Mouse (Mus musculus) embryonic facial prominence, embryonic 14.5 days (tissue): ENCODE data around the gene Fam207a. TPM values are rescaled to one million over a fixed set of nuclear protein-coding genes. Genes with fewer than 3 reads are reported as not detected.

Experiments
- ATAC-seq: fragments of 200-750 bp; cut with Nextera tagmentation; 2 replicates; pipeline ENCODE4 v1.8.0; 2017; ENCODE audit warnings: low read depth, moderate number of reproducible peaks, moderate TSS enrichment
- DNase-seq: peaks from one replicate; pipeline ENCODE4 v3.0.0-alpha.2; 2015; ENCODE audit warnings: low spot score
- H3K27ac ChIP-seq: fragments of 300-500 bp; sonication (generic); replicated peaks from 2 replicates; pipeline ENCODE4 v1.5.1; 2014; ENCODE audit warnings: low read depth, mild to moderate bottlenecking, low read length, moderate library complexity
- H3K27me3 ChIP-seq: fragments of 300-500 bp; sonication (generic); replicated peaks from 2 replicates; pipeline ENCODE4 v1.6.1; 2014; ENCODE audit warnings: low read length; ENCODE audit not compliant: control insufficient read depth, insufficient read depth
- H3K36me3 ChIP-seq: fragments of 300-500 bp; sonication (generic); 2 replicates; pipeline ENCODE4 v1.6.1; 2014; ENCODE audit warnings: low read length, mixed read lengths; ENCODE audit not compliant: control insufficient read depth, insufficient read depth
- H3K4me1 ChIP-seq: fragments of 300-500 bp; sonication (generic); 2 replicates; pipeline ENCODE4 v1.6.1; 2014; ENCODE audit warnings: antibody characterized with exemption, low read length; ENCODE audit not compliant: control insufficient read depth, insufficient read depth
- H3K4me2 ChIP-seq: fragments of 300-500 bp; sonication (generic); 2 replicates; pipeline ENCODE4 v1.6.1; 2014; ENCODE audit warnings: low read depth, mild to moderate bottlenecking, low read length, moderate library complexity, mixed read lengths
- H3K4me3 ChIP-seq: fragments of 300-500 bp; sonication (generic); 2 replicates; pipeline ENCODE4 v1.5.1; 2014; ENCODE audit warnings: low read depth, mild to moderate bottlenecking, low read length
- H3K9ac ChIP-seq: fragments of 300-500 bp; sonication (generic); 2 replicates; pipeline ENCODE4 v1.6.1; 2014; ENCODE audit warnings: low read depth, mild to moderate bottlenecking, low read length, moderate library complexity, mixed read lengths
- H3K9me3 ChIP-seq: fragments of 300-500 bp; sonication (generic); 2 replicates; pipeline ENCODE4 v1.6.1; 2016; ENCODE audit warnings: low read length; ENCODE audit not compliant: control insufficient read depth
- WGBS: fragments of 180-500 bp; shearing (Covaris S2); extraction: QIAGEN DNeasy Blood & Tissue Kit; methylation state at CpG from one replicate; pipeline ENCODE4 v1.1.7; 2014; 5-methylcytosine and 5-hydroxymethylcytosine counted together
- polyA plus RNA-seq: library from polyadenylated mRNA; unstranded; fragments of >200 nt; fragmentation: Nextera tagmentation; extraction: Ambion mirVana; gene quantifications from 2 replicates; pipeline ENCODE4 v1.2.1, GENCODE M21; 2014

The Fam207a gene
- polyA plus RNA-seq, 1 experiment from 2014 or later = 34.2 TPM

DNA sequence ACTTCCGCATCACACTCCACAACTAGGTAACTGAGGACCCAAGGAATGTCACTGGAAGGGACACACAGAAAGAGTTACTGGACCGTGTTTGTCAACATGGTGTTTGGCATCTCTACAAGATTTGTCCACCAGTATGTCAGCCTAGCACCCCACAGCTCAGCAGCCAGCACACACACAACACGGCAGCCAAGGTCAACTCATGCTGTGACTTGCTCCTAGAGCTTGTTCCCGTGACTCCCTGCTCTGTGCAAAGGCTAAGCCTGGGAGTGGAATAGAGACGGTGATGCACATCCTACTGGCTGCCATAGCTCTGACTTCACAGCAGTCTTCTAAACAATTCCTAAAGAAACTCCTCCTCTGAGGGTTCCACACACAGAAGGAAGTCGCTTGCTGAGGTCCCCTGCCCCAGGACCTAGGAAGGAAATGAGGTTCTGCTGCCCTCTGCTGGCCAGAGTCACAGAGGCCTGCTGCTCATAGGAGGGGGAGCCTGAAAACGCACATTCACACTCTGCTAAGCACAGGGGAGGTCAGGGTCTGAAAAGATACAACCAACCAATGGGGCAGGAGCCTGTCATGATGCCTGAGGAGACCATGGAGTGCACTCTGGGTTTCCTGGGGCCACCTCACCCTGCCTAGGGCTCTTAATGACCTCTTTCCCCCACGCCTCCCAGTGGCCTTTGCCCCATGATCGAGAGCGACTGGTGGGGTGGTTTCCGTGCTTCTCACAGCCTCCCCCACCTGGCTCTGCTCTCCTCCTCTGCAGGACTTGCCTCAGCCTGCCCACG is 6.0 kb downstream of the Fam207a start:
- 36% methylated on average over 12 of the region's 12 CpGs for WGBS
- Histone ChIP-seq H3K9me3 (no peaks in the 10 kb centered on the region), H3K27me3 (no peaks in the 10 kb centered on the region), H3K36me3 (peaks cover 68% of the 10 kb centered on the region), H3K4me3 (no peak overlapping the region), H3K27ac (no peak overlapping the region), H3K4me1 (peaks cover 3% of the 10 kb centered on the region), H3K9ac (no peak overlapping the region), H3K4me2 (no peak overlapping the region)
- ATAC-seq (peak; percentile 91), DNase-seq (peak; percentile 87)

DNA sequence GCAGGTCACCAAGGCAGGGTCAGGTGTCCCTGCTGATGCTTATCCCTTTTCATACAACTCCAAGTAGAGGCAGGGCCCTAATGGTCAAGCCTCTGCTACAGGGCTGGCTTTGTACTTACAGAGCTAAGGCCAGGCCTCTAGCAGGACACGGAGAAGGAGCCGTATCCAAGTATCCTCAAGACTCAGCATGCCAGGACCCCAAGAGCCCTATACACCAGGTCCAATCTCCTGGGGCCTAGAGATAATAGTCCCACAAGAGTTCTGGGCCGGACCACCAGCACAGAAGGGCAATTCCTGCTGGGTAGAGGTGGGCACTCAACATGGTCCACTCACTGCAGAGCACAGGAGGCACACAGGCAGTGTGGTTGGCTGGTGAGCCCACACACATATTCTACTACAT is 6.8 kb downstream of the Fam207a start:
- Histone ChIP-seq H3K4me3 (no peak overlapping the region), H3K27ac (no peak overlapping the region), H3K36me3 (peaks cover 68% of the 10 kb centered on the region), H3K9ac (no peak overlapping the region), H3K9me3 (no peaks in the 10 kb centered on the region), H3K4me1 (no peaks in the 10 kb centered on the region), H3K27me3 (no peaks in the 10 kb centered on the region), H3K4me2 (no peak overlapping the region)
- DNase-seq (no peak), ATAC-seq (no peak)
- 96% methylated on average over 3 of the region's 3 CpGs for WGBS

DNA sequence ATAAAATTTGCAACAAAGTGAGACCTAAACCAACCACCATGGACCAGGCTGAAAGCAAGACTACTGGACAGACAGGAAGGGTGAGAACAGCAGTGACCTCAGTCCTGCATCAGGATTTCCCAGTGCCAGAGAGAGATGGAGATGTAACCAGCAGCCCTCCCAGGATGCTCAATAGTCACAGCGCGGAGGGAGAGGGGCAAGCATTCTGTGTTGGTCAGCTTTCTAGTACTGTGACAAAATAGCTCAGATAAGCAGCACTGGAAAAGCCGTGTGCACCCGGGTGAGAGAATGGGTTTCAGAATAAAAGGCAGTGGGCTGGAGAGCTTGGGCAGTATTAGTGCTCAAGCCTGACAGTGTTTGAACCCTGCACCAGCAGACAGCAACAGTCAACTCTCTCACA is 7.8 kb downstream of the Fam207a start:
- Histone ChIP-seq H3K4me1 (no peaks in the 10 kb centered on the region), H3K36me3 (peaks cover 70% of the 10 kb centered on the region), H3K27me3 (no peaks in the 10 kb centered on the region), H3K4me3 (no peak overlapping the region), H3K4me2 (no peak overlapping the region), H3K9me3 (no peaks in the 10 kb centered on the region), H3K9ac (no peak overlapping the region), H3K27ac (no peak overlapping the region)
- DNase-seq (no peak), ATAC-seq (no peak)
- WGBS = 98% methylated on average over 4 of the region's 4 CpGs

DNA sequence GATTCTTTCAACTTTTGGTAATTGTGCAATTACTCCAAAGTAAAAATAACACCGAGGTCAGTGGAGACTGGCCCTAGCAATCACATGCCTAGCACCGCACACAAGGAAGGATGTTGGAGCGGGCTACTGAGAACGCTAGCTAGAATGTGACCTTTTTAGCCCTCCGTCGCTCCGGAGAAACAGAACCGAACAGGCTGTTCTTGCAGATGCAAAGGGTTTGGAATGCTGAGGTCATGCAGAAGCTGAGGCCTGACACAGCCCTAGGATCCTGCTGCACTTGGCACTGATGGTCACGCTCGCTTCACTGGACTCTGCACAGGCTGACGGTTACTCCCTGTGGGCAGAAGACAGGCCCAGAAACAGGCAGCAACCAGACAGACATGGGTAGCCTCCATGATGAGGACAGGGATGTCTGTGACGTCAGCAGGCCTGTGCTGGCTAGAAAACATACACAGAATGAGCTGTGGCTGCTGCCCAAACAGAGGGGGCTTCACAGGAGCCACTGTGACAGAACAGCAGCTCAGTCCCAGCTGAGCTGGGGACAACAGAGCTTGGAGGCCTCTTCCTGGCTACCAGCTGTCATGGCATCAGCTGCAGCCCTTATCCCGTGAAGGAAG is 8.5 kb downstream of the Fam207a start:
- no peaks in the 10 kb centered on the region for H3K4me1 ChIP-seq
- H3K4me3 ChIP-seq = no peak overlapping the region
- H3K27ac ChIP-seq = no peak overlapping the region
- H3K9me3 ChIP-seq = no peaks in the 10 kb centered on the region
- H3K36me3 ChIP-seq = peaks cover 67% of the 10 kb centered on the region
- no peak overlapping the region for H3K4me2 ChIP-seq
- no peak overlapping the region for H3K9ac ChIP-seq
- H3K27me3 ChIP-seq = no peaks in the 10 kb centered on the region
- ATAC-seq (no peak), DNase-seq (no peak)
- 80% methylated on average over 13 of the region's 13 CpGs for WGBS

DNA sequence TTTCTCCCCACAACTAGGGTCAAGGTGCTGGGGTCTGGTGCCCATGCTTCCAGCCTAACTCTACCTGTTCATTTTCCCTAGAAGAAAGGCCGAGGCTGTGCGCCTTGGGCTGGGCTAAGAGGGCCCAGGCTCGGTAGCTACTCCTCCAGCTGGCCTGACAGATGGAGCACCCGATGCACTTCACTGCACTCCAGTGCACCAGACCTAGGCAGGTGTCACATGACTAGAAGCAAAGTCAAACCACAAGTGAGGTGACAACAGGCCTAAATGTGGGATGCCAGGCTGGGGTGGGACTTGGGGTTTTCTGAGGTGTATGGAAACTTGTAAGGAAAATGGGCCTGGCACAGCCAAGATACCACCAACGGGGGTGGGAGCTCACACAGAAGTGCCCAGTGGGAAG is 9.1 kb downstream of the Fam207a start:
- H3K27me3 ChIP-seq = no peaks in the 10 kb centered on the region
- H3K27ac ChIP-seq = no peak overlapping the region
- no peak for DNase-seq
- WGBS = 86% methylated on average over 5 of the region's 5 CpGs
- no peaks in the 10 kb centered on the region for H3K4me1 ChIP-seq
- H3K9me3 ChIP-seq = no peaks in the 10 kb centered on the region
- no peak overlapping the region for H3K4me2 ChIP-seq
- H3K36me3 ChIP-seq = peaks cover 67% of the 10 kb centered on the region
- H3K4me3 ChIP-seq = no peak overlapping the region
- no peak overlapping the region for H3K9ac ChIP-seq
- no peak for ATAC-seq

DNA sequence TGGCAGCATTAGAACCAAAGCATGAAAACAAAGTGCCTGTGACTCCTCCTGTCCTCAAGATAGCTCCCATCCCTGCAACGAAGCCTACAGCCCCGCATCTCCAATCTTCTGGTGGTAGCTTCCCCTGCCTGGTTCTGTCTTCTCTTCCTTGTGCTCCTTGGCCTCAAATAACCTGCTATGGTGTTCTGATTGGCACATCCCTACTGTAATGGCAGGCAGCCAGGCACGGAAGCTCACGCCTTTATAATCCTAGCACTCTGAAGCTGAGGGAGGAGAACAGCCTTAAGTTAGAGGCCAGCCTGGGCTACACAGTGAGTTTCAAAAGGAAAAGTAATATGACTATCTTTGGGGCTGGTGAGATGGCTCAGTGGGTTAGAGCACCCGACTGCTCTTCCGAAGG is 11.4 kb downstream of the Fam207a start:
- Histone ChIP-seq H3K4me2 (no peak overlapping the region), H3K27ac (no peak overlapping the region), H3K36me3 (peaks cover 74% of the 10 kb centered on the region), H3K4me1 (no peaks in the 10 kb centered on the region), H3K9me3 (no peaks in the 10 kb centered on the region), H3K9ac (no peak overlapping the region), H3K4me3 (no peak overlapping the region), H3K27me3 (no peaks in the 10 kb centered on the region)
- 98% methylated on average over 6 of the region's 6 CpGs for WGBS
- DNase-seq (no peak), ATAC-seq (no peak)

DNA sequence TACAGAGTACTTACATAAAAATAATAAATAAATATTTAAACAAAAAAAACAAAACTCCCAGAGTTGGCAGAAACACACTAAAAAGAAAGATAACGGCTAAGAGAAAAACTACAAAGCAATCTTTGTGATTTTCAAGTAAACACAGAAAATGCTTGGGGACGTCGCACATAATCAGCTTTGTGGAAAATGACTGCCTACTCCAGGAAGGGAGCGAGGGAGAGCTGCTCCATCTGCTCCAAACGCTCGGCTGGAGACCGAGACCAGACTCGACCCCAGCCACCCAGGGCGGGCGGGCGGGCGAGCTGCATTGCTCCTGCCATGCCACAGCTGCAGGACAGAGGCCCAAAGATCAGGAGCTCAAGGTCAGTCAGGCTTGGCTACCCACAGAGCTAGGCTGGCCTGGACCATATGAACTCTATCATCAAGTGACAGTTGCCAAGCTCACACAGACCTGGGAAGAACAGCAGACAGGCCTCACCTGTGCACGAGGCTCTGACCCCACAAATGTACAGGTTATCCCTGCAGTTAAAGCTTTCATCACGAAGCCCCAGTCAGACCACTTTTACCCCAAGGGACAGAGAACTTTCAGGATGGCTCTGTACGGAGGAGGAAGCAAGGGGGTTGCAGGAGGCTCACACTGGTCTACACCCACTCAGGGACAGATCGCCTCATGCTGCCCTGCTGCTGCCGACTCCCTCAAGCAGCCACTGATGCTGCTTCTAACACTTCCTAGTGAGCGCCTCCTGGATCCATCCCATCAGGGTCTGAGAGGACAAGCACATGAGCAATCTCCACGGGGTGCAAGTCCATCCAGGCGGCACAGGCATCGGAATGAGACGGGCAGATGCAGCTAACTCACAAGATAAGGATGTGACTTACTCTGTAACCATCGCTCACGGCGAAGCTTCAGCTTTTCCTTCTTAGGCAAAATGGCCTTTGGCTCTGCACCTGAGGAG is 12.3 kb downstream of the Fam207a start:
- Histone ChIP-seq H3K4me1 (no peaks in the 10 kb centered on the region), H3K9ac (no peak overlapping the region), H3K27me3 (no peaks in the 10 kb centered on the region), H3K27ac (no peak overlapping the region), H3K36me3 (peaks cover 78% of the 10 kb centered on the region), H3K9me3 (no peaks in the 10 kb centered on the region), H3K4me3 (no peak overlapping the region), H3K4me2 (no peak overlapping the region)
- 83% methylated on average over 25 of the region's 25 CpGs for WGBS
- ATAC-seq (no peak), DNase-seq (no peak)

DNA sequence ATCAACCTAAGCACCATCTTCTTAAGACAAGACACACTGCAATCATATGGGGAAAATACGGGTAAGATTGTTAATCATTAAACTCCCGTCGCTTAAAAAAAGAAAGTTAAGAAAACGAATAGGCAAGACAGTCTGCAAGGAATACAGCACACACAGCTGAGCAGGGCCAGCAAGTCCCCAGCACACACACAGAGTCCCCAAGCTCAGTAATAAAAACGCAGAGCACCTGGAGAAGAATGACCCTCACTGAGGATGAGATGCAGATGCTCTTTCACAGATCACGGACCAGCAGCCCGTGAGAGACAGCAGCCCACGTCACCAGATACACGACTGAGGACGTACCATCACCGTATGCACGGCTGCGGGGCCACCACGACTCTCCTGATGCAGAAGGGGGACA is 14.9 kb downstream of the Fam207a start:
- H3K9ac ChIP-seq = no peak overlapping the region
- H3K4me1 ChIP-seq = no peaks in the 10 kb centered on the region
- DNase-seq = no peak
- H3K4me2 ChIP-seq = no peak overlapping the region
- no peak overlapping the region for H3K4me3 ChIP-seq
- peaks cover 71% of the 10 kb centered on the region for H3K36me3 ChIP-seq
- no peak overlapping the region for H3K27ac ChIP-seq
- ATAC-seq = no peak
- no peaks in the 10 kb centered on the region for H3K27me3 ChIP-seq
- no peaks in the 10 kb centered on the region for H3K9me3 ChIP-seq
- 83% methylated on average over 14 of the region's 14 CpGs for WGBS
